Mouse (Mus musculus) ES-Bruce4 (cell line): ENCODE data around the gene Etv6.

ENCODE experiments used
- CTCF ChIP-seq: IDR thresholded peaks from one replicate; pipeline ENCODE4 v1.8.1; 2011; ENCODE audit warnings: low read depth, low read length
- EP300 ChIP-seq: IDR thresholded peaks from 2 replicates; pipeline ENCODE4 v1.6.1; 2011; ENCODE audit warnings: low read depth, low read length; ENCODE audit not compliant: insufficient read depth
- POLR2A ChIP-seq: IDR thresholded peaks from one replicate; pipeline ENCODE4 v1.8.1; 2011; ENCODE audit warnings: low read length; ENCODE audit not compliant: insufficient read depth

DNA sequence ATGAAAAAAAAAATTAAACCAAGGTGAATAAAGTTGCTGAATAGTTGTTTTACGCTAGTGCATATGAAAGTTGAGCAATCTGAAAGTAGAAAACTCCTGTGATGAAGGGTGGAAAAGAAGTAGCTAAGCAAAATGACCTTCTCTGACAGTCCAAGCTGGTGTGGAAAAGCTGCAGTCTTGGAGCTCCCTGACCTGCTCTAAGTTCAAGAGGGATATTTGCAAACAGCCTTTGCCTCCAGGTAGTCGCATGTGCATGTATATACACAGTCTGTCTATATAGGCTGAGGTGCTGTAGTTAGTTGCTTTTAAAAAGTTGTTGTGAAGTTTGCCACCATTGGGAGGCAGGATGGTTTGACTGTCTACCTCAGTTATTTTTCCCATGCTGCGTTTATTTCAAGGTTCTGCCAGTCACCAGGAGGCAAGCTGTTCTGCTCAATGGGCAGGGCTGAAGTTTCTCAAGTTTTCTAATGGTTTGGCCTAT, 1.5 kb downstream of the Etv6 start:
- TF ChIP-seq CTCF: no peak
- no peak for TF ChIP-seq EP300
- no peak for TF ChIP-seq POLR2A
